Mouse (Mus musculus): ENCODE results near the gene Sardh. TPM values are rescaled to one million over a fixed set of nuclear protein-coding genes. Genes with fewer than 3 reads are reported as not detected.
A peak's percentile ranks its signal among the peaks of the same experiment; 100 is the strongest.

Sardh gene
- polyA plus RNA-seq, 1 experiment from 2014 or later = 145 TPM

DNA sequence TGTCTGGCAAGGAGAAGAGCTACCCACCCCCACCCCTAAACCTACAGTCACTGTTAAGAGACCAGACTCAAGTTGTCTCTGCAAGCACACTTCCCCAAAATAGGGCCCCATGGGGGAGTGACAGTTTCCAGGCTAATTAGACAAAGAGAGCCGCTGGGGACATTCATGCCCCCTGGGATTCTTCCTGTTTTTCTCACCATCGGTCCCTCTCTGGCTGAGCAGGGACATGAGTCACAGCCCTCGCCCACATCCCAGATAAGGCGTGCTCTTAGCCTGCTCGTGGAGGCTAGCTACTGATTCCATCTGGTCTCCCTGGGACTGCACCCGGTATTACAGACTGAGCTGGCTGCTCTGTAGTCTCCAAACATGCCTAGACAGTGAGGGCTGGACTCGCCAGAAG is 15.8 kb downstream of the Sardh start:
- Histone ChIP-seq H3K36me3 (replicated peaks; ENCODE audit: insufficient read depth, low read length) (peaks cover 23% of the 10 kb centered on the region), H3K9me3 (ENCODE audit: low read length) (no peaks in the 10 kb centered on the region), H3K27ac (ENCODE audit: low read depth) (peak overlapping the region; percentile 41; the same call in 1 of the 2 replicates), H3K9ac (replicated peaks) (no peak overlapping the region), H3K4me3 (ENCODE audit: low read depth, low read length) (no peak overlapping the region), H3K27me3 (ENCODE audit: insufficient read depth, low read length) (no peaks in the 10 kb centered on the region), H3K4me1 (ENCODE audit: insufficient read depth) (peaks cover 13% of the 10 kb centered on the region), H3K4me2 (ENCODE audit: low read depth, low read length) (no peak overlapping the region)
- peak; percentile 49; the same call in 1 of the 2 replicates for ATAC-seq
- 22% methylated on average over 7 of the region's 7 CpGs for WGBS (ENCODE audit: insufficient replicate concordance)
- peak; percentile 63 for DNase-seq
- TF ChIP-seq EP300 (IDR thresholded peaks at IDR 0.05; ENCODE audit: low read depth) = no peak; the same call in 1 of the 2 replicates
- TF ChIP-seq CTCF (IDR thresholded peaks at IDR 0.05; ENCODE audit: low read depth) = no peak

DNA sequence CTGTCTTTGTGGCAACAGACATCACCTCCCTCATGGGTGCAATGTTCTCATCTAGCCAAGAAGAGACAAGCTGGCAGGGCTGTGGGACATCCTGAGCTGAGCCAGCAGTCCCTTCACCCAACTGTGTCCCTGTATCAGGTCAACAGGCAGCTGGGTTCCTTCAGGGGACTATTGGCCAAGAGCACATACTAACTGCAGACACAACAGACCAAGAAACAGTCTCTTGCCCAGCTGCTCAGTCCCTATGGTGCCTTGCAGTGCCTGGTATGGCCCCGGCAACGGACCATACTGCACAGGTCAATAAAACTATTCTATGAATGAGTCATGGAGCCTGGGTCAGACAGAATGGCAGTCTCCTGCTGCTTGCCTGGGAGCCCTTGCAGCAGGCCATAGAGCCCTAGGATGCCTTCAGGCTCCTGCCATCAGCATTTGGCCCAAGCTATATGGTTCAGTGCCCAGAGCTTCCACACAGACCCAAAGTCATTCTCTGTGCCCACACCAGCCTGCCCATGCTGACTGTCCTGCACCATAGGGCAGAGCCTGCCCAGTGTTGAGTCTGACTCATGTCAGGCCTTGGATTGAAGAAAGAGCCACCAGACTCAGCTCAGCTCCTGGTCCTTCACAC is 18.5 kb downstream of the Sardh start:
- H3K36me3 ChIP-seq (replicated peaks; ENCODE audit: insufficient read depth, low read length) = peaks cover 34% of the 10 kb centered on the region
- H3K4me1 ChIP-seq (ENCODE audit: insufficient read depth) = peaks cover 16% of the 10 kb centered on the region
- no peak overlapping the region for H3K4me3 ChIP-seq (ENCODE audit: low read depth, low read length)
- no peak overlapping the region for H3K4me2 ChIP-seq (ENCODE audit: low read depth, low read length)
- no peaks in the 10 kb centered on the region for H3K27me3 ChIP-seq (ENCODE audit: insufficient read depth, low read length)
- H3K9ac ChIP-seq (replicated peaks) = no peak overlapping the region
- TF ChIP-seq CTCF (IDR thresholded peaks at IDR 0.05; ENCODE audit: low read depth) (no peak), EP300 (IDR thresholded peaks at IDR 0.05; ENCODE audit: low read depth) (no peak)
- no peak for ATAC-seq
- H3K9me3 ChIP-seq (ENCODE audit: low read length) = no peaks in the 10 kb centered on the region
- H3K27ac ChIP-seq (ENCODE audit: low read depth) = no peak overlapping the region
- 85% methylated on average over 2 of the region's 2 CpGs for WGBS (ENCODE audit: insufficient replicate concordance)
- no peak for DNase-seq

DNA sequence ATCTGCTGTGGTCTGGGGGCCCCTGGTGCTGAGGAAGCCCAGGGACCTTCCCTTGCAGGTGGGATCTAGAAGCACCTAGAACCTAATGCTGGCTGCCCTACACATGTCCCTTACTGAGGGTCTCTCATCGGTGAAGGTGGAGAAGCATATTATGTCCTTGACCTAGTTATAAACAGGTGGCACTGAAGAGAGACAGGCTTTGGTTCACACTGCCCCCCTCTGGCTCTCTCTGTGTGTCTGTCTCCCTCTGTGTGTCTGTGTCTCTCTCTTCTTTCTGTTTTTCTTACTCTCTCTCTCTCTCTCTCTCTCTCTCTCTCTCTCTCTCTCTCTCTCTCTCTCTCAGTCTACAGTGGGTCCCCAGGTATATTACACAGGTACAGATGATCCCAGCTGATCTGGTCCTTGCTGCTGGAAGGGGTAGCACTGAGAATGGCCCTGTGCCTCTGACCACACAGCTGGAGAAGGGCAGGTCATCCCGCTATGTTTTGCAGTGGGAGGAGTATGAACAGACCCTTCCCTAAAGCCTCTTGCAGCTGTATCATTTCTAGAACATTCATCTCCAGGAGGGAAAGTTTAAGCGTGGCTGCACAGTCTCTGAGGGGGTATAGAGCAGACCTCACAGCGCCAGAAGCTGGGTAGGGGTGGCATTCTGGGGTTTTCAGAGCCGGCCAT is 19.2 kb downstream of the Sardh start:
- no peak overlapping the region for H3K27ac ChIP-seq (ENCODE audit: low read depth)
- no peak overlapping the region for H3K4me2 ChIP-seq (ENCODE audit: low read depth, low read length)
- H3K4me1 ChIP-seq (ENCODE audit: insufficient read depth) = peaks cover 16% of the 10 kb centered on the region
- no peak overlapping the region for H3K9ac ChIP-seq (replicated peaks)
- H3K36me3 ChIP-seq (replicated peaks; ENCODE audit: insufficient read depth, low read length) = peaks cover 32% of the 10 kb centered on the region
- WGBS (ENCODE audit: insufficient replicate concordance) = 79% methylated on average over 5 of the region's 5 CpGs
- DNase-seq (no peak), ATAC-seq (no peak)
- no peak overlapping the region for H3K4me3 ChIP-seq (ENCODE audit: low read depth, low read length)
- TF ChIP-seq CTCF (IDR thresholded peaks at IDR 0.05; ENCODE audit: low read depth) = 0 out of 2 replicates have a peak, but pooled peaks have one; percentile 13
- no peak for TF ChIP-seq EP300 (IDR thresholded peaks at IDR 0.05; ENCODE audit: low read depth)
- H3K27me3 ChIP-seq (ENCODE audit: insufficient read depth, low read length) = no peaks in the 10 kb centered on the region
- no peaks in the 10 kb centered on the region for H3K9me3 ChIP-seq (ENCODE audit: low read length)

DNA sequence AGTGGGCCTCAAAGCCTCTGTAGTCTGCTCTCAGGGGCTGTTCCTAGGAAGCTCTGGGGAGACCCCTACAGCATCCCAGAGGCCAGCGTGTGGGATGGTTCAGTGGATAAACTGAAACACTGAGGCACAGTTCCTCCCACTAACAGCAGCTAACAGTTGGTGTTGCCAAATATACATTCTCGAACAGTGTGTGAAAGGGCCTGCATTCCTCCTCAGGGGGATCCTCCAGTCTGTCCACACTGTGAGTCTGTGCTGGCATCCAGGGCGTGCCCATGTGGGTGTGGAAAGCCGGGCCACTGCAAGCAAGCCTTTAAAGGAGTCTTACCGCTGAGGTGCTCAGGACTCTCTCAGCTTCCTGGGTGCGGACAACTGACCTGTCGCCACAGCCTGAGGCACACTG is 21.6 kb downstream of the Sardh start:
- WGBS (ENCODE audit: insufficient replicate concordance) = 68% methylated on average over 7 of the region's 7 CpGs
- Histone ChIP-seq H3K9ac (replicated peaks) (no peak overlapping the region), H3K27me3 (ENCODE audit: insufficient read depth, low read length) (no peaks in the 10 kb centered on the region), H3K4me1 (ENCODE audit: insufficient read depth) (0 out of 2 replicates have a peak, but pooled peaks cover 3% of the 10 kb centered on the region), H3K4me3 (ENCODE audit: low read depth, low read length) (no peak overlapping the region), H3K9me3 (ENCODE audit: low read length) (no peaks in the 10 kb centered on the region), H3K36me3 (replicated peaks; ENCODE audit: insufficient read depth, low read length) (peaks cover 26% of the 10 kb centered on the region), H3K4me2 (ENCODE audit: low read depth, low read length) (no peak overlapping the region), H3K27ac (ENCODE audit: low read depth) (no peak overlapping the region)
- DNase-seq (no peak), ATAC-seq (no peak)
- TF ChIP-seq CTCF (IDR thresholded peaks at IDR 0.05; ENCODE audit: low read depth) (no peak), EP300 (IDR thresholded peaks at IDR 0.05; ENCODE audit: low read depth) (no peak)

DNA sequence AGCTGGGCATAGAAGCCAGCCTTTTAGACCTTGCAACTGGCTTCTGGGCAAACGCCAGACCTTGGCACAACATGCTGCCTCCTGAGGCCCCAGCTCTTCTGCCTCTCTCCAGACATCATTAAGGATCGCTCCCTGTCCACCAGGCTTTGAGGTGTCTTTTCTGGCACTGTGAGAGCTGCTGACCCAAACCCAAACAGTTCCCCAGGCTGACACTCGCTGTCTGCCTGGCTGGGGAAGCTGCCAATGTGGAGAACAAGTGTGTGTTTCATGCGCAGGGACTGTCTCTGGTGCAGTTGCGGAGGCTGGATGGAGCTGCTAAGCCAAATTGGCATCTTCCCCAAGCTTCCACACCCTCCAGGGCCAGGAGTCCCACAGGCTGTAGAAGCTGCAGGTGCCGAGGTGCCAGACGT is 25.1 kb downstream of the Sardh start:
- Histone ChIP-seq H3K36me3 (replicated peaks; ENCODE audit: insufficient read depth, low read length) (peaks cover 25% of the 10 kb centered on the region), H3K4me3 (ENCODE audit: low read depth, low read length) (no peak overlapping the region), H3K4me2 (ENCODE audit: low read depth, low read length) (no peak overlapping the region), H3K9me3 (ENCODE audit: low read length) (no peaks in the 10 kb centered on the region), H3K27ac (ENCODE audit: low read depth) (no peak overlapping the region), H3K4me1 (ENCODE audit: insufficient read depth) (0 out of 2 replicates have a peak, but pooled peaks cover 3% of the 10 kb centered on the region), H3K9ac (replicated peaks) (no peak overlapping the region), H3K27me3 (ENCODE audit: insufficient read depth, low read length) (no peaks in the 10 kb centered on the region)
- TF ChIP-seq EP300 (IDR thresholded peaks at IDR 0.05; ENCODE audit: low read depth) (no peak), CTCF (IDR thresholded peaks at IDR 0.05; ENCODE audit: low read depth) (no peak)
- ATAC-seq (no peak), DNase-seq (no peak)
- WGBS (ENCODE audit: insufficient replicate concordance) = 75% methylated on average over 7 of the region's 7 CpGs

DNA sequence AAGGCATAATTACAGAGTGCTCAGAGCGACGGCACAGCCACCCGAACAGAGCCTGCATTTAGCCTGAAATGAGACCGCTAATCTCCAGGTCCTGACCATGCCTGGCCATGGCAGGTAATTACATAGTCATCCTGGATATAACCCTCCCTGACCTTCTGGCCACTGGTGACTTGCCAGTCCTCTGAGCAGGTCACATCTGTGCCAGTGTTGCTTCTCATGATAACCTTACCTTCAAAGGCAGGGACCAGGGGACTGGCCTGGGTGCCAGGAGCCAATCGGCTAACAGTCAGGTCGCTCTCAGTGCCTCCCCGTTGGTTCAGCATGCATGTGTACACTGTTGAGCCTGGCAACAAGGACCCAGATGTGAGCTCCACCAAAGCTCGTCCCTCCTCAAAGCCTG is 29.6 kb downstream of the Sardh start:
- Histone ChIP-seq H3K36me3 (replicated peaks; ENCODE audit: insufficient read depth, low read length) (peaks cover 11% of the 10 kb centered on the region), H3K9ac (replicated peaks) (no peak overlapping the region), H3K27me3 (ENCODE audit: insufficient read depth, low read length) (no peaks in the 10 kb centered on the region), H3K4me2 (ENCODE audit: low read depth, low read length) (no peak overlapping the region), H3K4me3 (ENCODE audit: low read depth, low read length) (no peak overlapping the region), H3K27ac (ENCODE audit: low read depth) (no peak overlapping the region), H3K4me1 (ENCODE audit: insufficient read depth) (no peaks in the 10 kb centered on the region), H3K9me3 (ENCODE audit: low read length) (no peaks in the 10 kb centered on the region)
- ATAC-seq (0 out of 2 replicates have a peak, but pooled peaks have one; percentile 2), DNase-seq (no peak)
- TF ChIP-seq CTCF (IDR thresholded peaks at IDR 0.05; ENCODE audit: low read depth) = no peak
- TF ChIP-seq EP300 (IDR thresholded peaks at IDR 0.05; ENCODE audit: low read depth) = no peak
- WGBS (ENCODE audit: insufficient replicate concordance) = 79% methylated on average over 8 of the region's 8 CpGs

Data from liver, postnatal 0 days (tissue).